Mouse (Mus musculus) testis, adult 2 months (tissue): Measurements from ENCODE around the gene Efna2.

Source experiments
- CTCF ChIP-seq: fragments of 200-500 bp; IDR thresholded peaks from 2 replicates; pipeline ENCODE4 v1.5.1; 2012; ENCODE audit warnings: low read depth, mild to moderate bottlenecking, inconsistent platforms, low read length, moderate library complexity; ENCODE audit not compliant: control insufficient read depth, insufficient read depth, insufficient replicate concordance
- POLR2A ChIP-seq: fragments of 200-500 bp; IDR thresholded peaks from 2 replicates; pipeline ENCODE4 v1.6.1; 2012; ENCODE audit warnings: low read depth, mild to moderate bottlenecking, inconsistent platforms, low read length, moderate library complexity; ENCODE audit not compliant: control insufficient read depth

DNA sequence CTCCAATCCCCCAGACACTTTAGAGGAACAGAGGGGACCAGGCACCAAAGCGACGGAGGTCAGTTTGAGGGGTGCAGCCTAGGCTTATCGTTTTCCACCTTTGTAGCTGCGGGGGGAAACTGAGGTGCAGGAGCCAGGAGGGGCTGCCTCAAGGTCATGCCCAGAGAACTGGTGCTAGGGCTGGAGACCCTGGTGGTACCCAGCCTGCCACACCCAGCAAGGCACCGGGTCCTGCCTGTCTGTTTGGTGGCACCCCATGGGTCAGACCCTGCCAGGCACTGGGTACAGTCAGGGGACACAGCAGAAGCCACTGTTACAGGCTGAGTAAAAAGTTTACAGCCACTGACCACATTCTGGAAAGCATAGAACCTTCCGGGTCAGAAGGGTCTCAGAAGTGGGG, 1.0 kb downstream of the Efna2 start:
- no peak for TF ChIP-seq POLR2A
- TF ChIP-seq CTCF, result no peak
